Mouse (Mus musculus) midbrain, embryonic 14.5 days (tissue): ENCODE results near the gene Tnrc6c. TPM values are rescaled to one million over a fixed set of nuclear protein-coding genes. Genes with fewer than 3 reads are reported as not detected.

Experiments
- ATAC-seq: fragments of 200-750 bp; cut with Nextera tagmentation; 2 replicates; pipeline ENCODE4 v1.8.0; 2017; ENCODE audit warnings: moderate number of reproducible peaks, moderate library complexity; ENCODE audit not compliant: low FRiP score, low TSS enrichment
- DNase-seq: peaks from one replicate; pipeline ENCODE4 v3.0.0-alpha.2; 2015
- H3K27ac ChIP-seq: fragments of 300-500 bp; sonication (generic); replicated peaks from 2 replicates; pipeline ENCODE4 v1.5.1; 2014; ENCODE audit warnings: mild to moderate bottlenecking, low read depth, low read length, moderate library complexity
- H3K27me3 ChIP-seq: fragments of 300-500 bp; sonication (generic); 2 replicates; pipeline ENCODE4 v1.6.1; 2014; ENCODE audit warnings: low read length, control low read depth, mixed read lengths; ENCODE audit not compliant: control insufficient read depth, insufficient read depth
- H3K36me3 ChIP-seq: fragments of 300-500 bp; sonication (generic); 2 replicates; pipeline ENCODE4 v1.6.1; 2014; ENCODE audit warnings: low read length, control low read depth; ENCODE audit not compliant: control insufficient read depth, insufficient read depth
- H3K4me1 ChIP-seq: fragments of 300-500 bp; sonication (generic); 2 replicates; pipeline ENCODE4 v1.6.1; 2014; ENCODE audit warnings: mild to moderate bottlenecking, antibody characterized with exemption, low read length, control low read depth; ENCODE audit not compliant: control insufficient read depth, insufficient read depth
- H3K4me2 ChIP-seq: fragments of 300-500 bp; sonication (generic); 2 replicates; pipeline ENCODE4 v1.6.1; 2014; ENCODE audit warnings: mild to moderate bottlenecking, low read length, moderate library complexity
- H3K4me3 ChIP-seq: fragments of 300-500 bp; sonication (generic); replicated peaks from 2 replicates; pipeline ENCODE4 v1.5.1; 2014; ENCODE audit warnings: low read depth, low read length
- H3K9ac ChIP-seq: fragments of 300-500 bp; sonication (generic); replicated peaks from 2 replicates; pipeline ENCODE4 v1.6.1; 2014; ENCODE audit warnings: mild to moderate bottlenecking, low read length, moderate library complexity
- H3K9me3 ChIP-seq: fragments of 300-500 bp; sonication (generic); 2 replicates; pipeline ENCODE4 v1.6.1; 2016; ENCODE audit warnings: low read length, control low read depth, mixed read lengths; ENCODE audit not compliant: control insufficient read depth
- WGBS: fragments of 180-500 bp; shearing (Covaris S2); extraction: QIAGEN DNeasy Blood & Tissue Kit; methylation state at CpG from one replicate; pipeline ENCODE4 v1.1.7; 2014; 5-methylcytosine and 5-hydroxymethylcytosine counted together
- polyA plus RNA-seq: library from polyadenylated mRNA; unstranded; fragments of >200 nt; fragmentation: Nextera tagmentation; extraction: Ambion mirVana; gene quantifications from 2 replicates; pipeline ENCODE4 v1.2.1, GENCODE M21; 2014

Tnrc6c gene
- polyA plus RNA-seq, 1 experiment from 2014 or later, result 34.0 TPM

GRCm38 (mm10) chr11:117731470-117731869, 77.4 kb downstream of the Tnrc6c start:
- WGBS, result 94% methylated on average over 7 of the region's 7 CpGs
- ATAC-seq (no peak), DNase-seq (no peak)
- no peaks in the 10 kb centered on the region for H3K27me3 ChIP-seq
- H3K4me3 ChIP-seq, result no peak overlapping the region
- H3K9me3 ChIP-seq, result no peaks in the 10 kb centered on the region
- H3K36me3 ChIP-seq, result peaks cover 41% of the 10 kb centered on the region
- H3K4me2 ChIP-seq, result no peak overlapping the region
- H3K4me1 ChIP-seq, result no peaks in the 10 kb centered on the region
- H3K9ac ChIP-seq, result no peak overlapping the region
- H3K27ac ChIP-seq, result no peak overlapping the region

GRCm38 (mm10) chr11:117736037-117736689, 82.1 kb downstream of the Tnrc6c start:
- Histone ChIP-seq H3K9ac (no peak overlapping the region), H3K4me1 (no peaks in the 10 kb centered on the region), H3K27me3 (no peaks in the 10 kb centered on the region), H3K4me3 (no peak overlapping the region), H3K9me3 (no peaks in the 10 kb centered on the region), H3K36me3 (peaks cover 87% of the 10 kb centered on the region), H3K4me2 (no peak overlapping the region), H3K27ac (no peak overlapping the region)
- ATAC-seq, result no peak
- peak; percentile 26 for DNase-seq
- WGBS, result 84% methylated on average over 5 of the region's 5 CpGs

GRCm38 (mm10) chr11:117738123-117738522, 84.0 kb downstream of the Tnrc6c start:
- Histone ChIP-seq H3K9me3 (no peaks in the 10 kb centered on the region), H3K36me3 (peaks cover 99% of the 10 kb centered on the region), H3K4me1 (no peaks in the 10 kb centered on the region), H3K4me2 (no peak overlapping the region), H3K9ac (no peak overlapping the region), H3K4me3 (no peak overlapping the region), H3K27me3 (no peaks in the 10 kb centered on the region), H3K27ac (no peak overlapping the region)
- WGBS, result 92% methylated on average over 5 of the region's 5 CpGs
- DNase-seq (no peak), ATAC-seq (no peak)

GRCm38 (mm10) chr11:117741128-117741527, 87.0 kb downstream of the Tnrc6c start:
- Histone ChIP-seq H3K4me2 (no peak overlapping the region), H3K9me3 (no peaks in the 10 kb centered on the region), H3K4me3 (no peak overlapping the region), H3K4me1 (no peaks in the 10 kb centered on the region), H3K27me3 (no peaks in the 10 kb centered on the region), H3K36me3 (peaks cover 99% of the 10 kb centered on the region), H3K27ac (no peak overlapping the region), H3K9ac (no peak overlapping the region)
- DNase-seq (no peak), ATAC-seq (no peak)
- 92% methylated on average over 6 of the region's 6 CpGs for WGBS

GRCm38 (mm10) chr11:117742243-117742642, 88.2 kb downstream of the Tnrc6c start:
- no peaks in the 10 kb centered on the region for H3K4me1 ChIP-seq
- H3K4me2 ChIP-seq, result no peak overlapping the region
- H3K27ac ChIP-seq, result no peak overlapping the region
- no peaks in the 10 kb centered on the region for H3K27me3 ChIP-seq
- WGBS, result 87% methylated on average over 8 of the region's 8 CpGs
- peaks cover 99% of the 10 kb centered on the region for H3K36me3 ChIP-seq
- DNase-seq, result no peak
- H3K4me3 ChIP-seq, result no peak overlapping the region
- H3K9ac ChIP-seq, result no peak overlapping the region
- no peaks in the 10 kb centered on the region for H3K9me3 ChIP-seq
- no peak for ATAC-seq

- WGBS, result 90% methylated on average over 8 of the region's 8 CpGs
- Histone ChIP-seq H3K9ac (no peak overlapping the region), H3K27ac (no peak overlapping the region), H3K4me2 (no peak overlapping the region), H3K4me1 (no peaks in the 10 kb centered on the region), H3K36me3 (peaks cover 99% of the 10 kb centered on the region), H3K27me3 (no peaks in the 10 kb centered on the region), H3K4me3 (no peak overlapping the region), H3K9me3 (no peaks in the 10 kb centered on the region)
- no peak for ATAC-seq
- DNase-seq, result no peak
Observed at GRCm38 (mm10) chr11:117742715-117743114, 88.6 kb downstream of the Tnrc6c start.

GRCm38 (mm10) chr11:117743454-117744030, 89.5 kb downstream of the Tnrc6c start:
- Histone ChIP-seq H3K36me3 (peaks cover 99% of the 10 kb centered on the region), H3K9me3 (no peaks in the 10 kb centered on the region), H3K27me3 (no peaks in the 10 kb centered on the region), H3K4me1 (no peaks in the 10 kb centered on the region), H3K4me3 (no peak overlapping the region), H3K27ac (no peak overlapping the region), H3K9ac (no peak overlapping the region), H3K4me2 (no peak overlapping the region)
- DNase-seq (no peak), ATAC-seq (no peak)
- WGBS, result 74% methylated on average over 4 of the region's 4 CpGs

- WGBS, result 89% methylated on average over 4 of the region's 4 CpGs
- no peak overlapping the region for H3K4me2 ChIP-seq
- no peaks in the 10 kb centered on the region for H3K4me1 ChIP-seq
- H3K27ac ChIP-seq, result no peak overlapping the region
- no peak for ATAC-seq
- no peak overlapping the region for H3K9ac ChIP-seq
- no peaks in the 10 kb centered on the region for H3K9me3 ChIP-seq
- H3K4me3 ChIP-seq, result no peak overlapping the region
- no peaks in the 10 kb centered on the region for H3K27me3 ChIP-seq
- no peak for DNase-seq
- H3K36me3 ChIP-seq, result peaks cover 98% of the 10 kb centered on the region
Observed at GRCm38 (mm10) chr11:117748628-117749027, 94.5 kb downstream of the Tnrc6c start.

- no peaks in the 10 kb centered on the region for H3K4me1 ChIP-seq
- H3K27me3 ChIP-seq, result no peaks in the 10 kb centered on the region
- no peak overlapping the region for H3K4me3 ChIP-seq
- WGBS, result 94% methylated on average over 10 of the region's 10 CpGs
- DNase-seq (no peak), ATAC-seq (no peak)
- no peak overlapping the region for H3K27ac ChIP-seq
- H3K9ac ChIP-seq, result no peak overlapping the region
- H3K4me2 ChIP-seq, result no peak overlapping the region
- H3K9me3 ChIP-seq, result no peaks in the 10 kb centered on the region
- H3K36me3 ChIP-seq, result peaks cover 98% of the 10 kb centered on the region
Observed at GRCm38 (mm10) chr11:117749414-117749813, 95.3 kb downstream of the Tnrc6c start.
